Mouse (Mus musculus): Measurements from ENCODE around the gene Lonp1. TPM values are rescaled to one million over a fixed set of nuclear protein-coding genes. Genes with fewer than 3 reads are reported as not detected.

Gene Lonp1
- total RNA-seq, 1 experiment from 2014 or later, result 34.8 TPM

- no peak for ATAC-seq (replicated peaks; ENCODE audit: insufficient number of reproducible peaks, low FRiP score, low TSS enrichment, poor library complexity, severe bottlenecking)
Measured at GRCm38 (mm10) chr17:56566293-56566692, 60.4 kb downstream of the Lonp1 start.

Other genes starting within 250 kb of the Lonp1 start
- gene Ptprs, start 150.4 kb downstream of the Lonp1 start, total RNA-seq (2017), result 15.5 to 40.8 TPM (median 16.3 TPM) in 3 replicates
- gene Znrf4, start 114.5 kb downstream of the Lonp1 start, total RNA-seq (2017), result not detected in 3 replicates
- 1.2 to 2.0 TPM (median 1.4 TPM) in 3 replicates for gene Gm20219, start 72.5 kb downstream of the Lonp1 start, total RNA-seq (2017)
- gene Safb2, start 42.3 kb downstream of the Lonp1 start, total RNA-seq (2017), result 191 to 318 TPM (median 246 TPM) in 3 replicates
- 126 to 218 TPM (median 173 TPM) in 3 replicates for gene Safb, start 42.1 kb downstream of the Lonp1 start, total RNA-seq (2017)
- 37.8 to 85.8 TPM (median 43.7 TPM) in 3 replicates for gene 2410015M20Rik, start 17.1 kb downstream of the Lonp1 start, total RNA-seq (2017)
- gene Rpl36, start 13.5 kb downstream of the Lonp1 start, total RNA-seq (2017), result 1,204 to 1,236 TPM (median 1,232 TPM) in 3 replicates
- 0.38 to 1.7 TPM in 2 of 3 replicates, not detected in the other for gene Catsperd, start 1.3 kb upstream of the Lonp1 start, total RNA-seq (2017)
- 55.6 to 66.4 TPM (median 62.1 TPM) in 3 replicates for gene Ranbp3, start 46.4 kb upstream of the Lonp1 start, total RNA-seq (2017)
- gene Ndufa11, start 90.9 kb upstream of the Lonp1 start, total RNA-seq (2017), result 66.7 to 91.2 TPM (median 74.2 TPM) in 3 replicates
- gene Vmac, start 91.1 kb upstream of the Lonp1 start, total RNA-seq (2017), result 5.0 to 6.0 TPM (median 5.0 TPM) in 3 replicates
- gene Nrtn, start 130.6 kb upstream of the Lonp1 start, total RNA-seq (2017), result not detected in 3 replicates
- 15.0 to 22.2 TPM (median 19.2 TPM) in 3 replicates for gene Dus3l, start 137.9 kb upstream of the Lonp1 start, total RNA-seq (2017)
- 0.29 to 0.49 TPM in 2 of 3 replicates, not detected in the other for gene Prr22, start 143.4 kb upstream of the Lonp1 start, total RNA-seq (2017)
- gene Rfx2, start 204.1 kb upstream of the Lonp1 start, total RNA-seq (2017), result 4.7 to 8.2 TPM (median 6.6 TPM) in 3 replicates
- not detected in 3 replicates for gene Acsbg2, start 247.6 kb upstream of the Lonp1 start, total RNA-seq (2017)
- not detected in 3 replicates for gene 1700061G19Rik, start 248.6 kb upstream of the Lonp1 start, total RNA-seq (2017)